24 mouse cellular contexts compared by ENCODE assay signal in the genomic region with DNA sequence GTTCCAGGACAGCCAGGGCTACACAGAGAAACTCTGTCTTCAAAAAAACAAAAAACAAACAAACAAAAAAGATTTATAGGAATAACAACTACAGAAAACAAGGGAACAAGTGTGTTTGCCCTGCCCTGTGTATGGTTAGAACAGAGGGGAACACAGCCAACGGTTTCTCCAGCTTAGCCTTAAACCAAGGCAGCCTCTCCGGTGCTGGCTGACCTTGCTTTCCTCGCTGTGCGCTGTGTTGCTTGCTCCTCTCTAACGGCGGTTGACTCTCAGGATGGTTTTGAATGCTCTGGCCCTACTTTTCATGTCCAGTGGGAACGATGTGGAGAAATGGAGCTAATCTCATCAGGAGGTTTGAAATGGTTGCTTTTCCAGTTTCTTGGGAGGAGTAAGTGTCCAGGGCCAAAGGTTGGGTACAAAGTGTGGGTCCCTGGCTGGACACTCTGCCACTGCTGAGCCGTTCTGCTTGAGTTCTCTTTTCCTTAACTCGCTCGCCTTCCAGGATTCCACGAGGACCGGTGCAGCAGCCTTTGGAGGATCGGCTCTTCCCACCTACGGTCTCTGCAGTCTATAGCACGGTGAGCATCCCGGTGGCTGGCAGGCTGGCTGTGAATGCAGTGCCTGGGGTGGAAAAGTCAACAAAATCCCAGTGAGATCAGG. TPM values are rescaled to one million over a fixed set of nuclear protein-coding genes. Genes with fewer than 3 reads are reported as not detected.
A peak's percentile ranks its signal among the peaks of the same experiment; 100 is the strongest.
DNase-seq lines count a peak whose midpoint lies in the region; ATAC-seq lines count a peak whose summit lies in the region.
"Had no signal": no experiment of that assay in that cellular context is flagged by ENCODE, and none has a peak within 500 bp of the region (broad histone marks: within the 10 kb centered on the region; RNA-seq: fewer than 3 reads in every experiment).

No protein-coding gene starts in this region.

- 0 out of 2 replicates have a peak, but pooled peaks cover 4% of the 10 kb centered on the region for H3K4me1 ChIP-seq in kidney, embryonic 14.5 days (ENCODE audit: control insufficient read depth, insufficient read depth, low read length)
- H3K4me1 ChIP-seq: forebrain, embryonic 10.5 days; hindbrain, embryonic 10.5 days; midbrain, embryonic 10.5 days; stomach, embryonic 15.5 days had no signal

- no peak overlapping the region for H3K9ac ChIP-seq in kidney, embryonic 14.5 days (ENCODE audit: low read depth, low read length)
- H3K9ac ChIP-seq: forebrain, postnatal 0 days; heart, embryonic 12.5 days; liver, embryonic 12.5 days; neural tube, embryonic 15.5 days; stomach, embryonic 15.5 days had no signal

- no peaks in the 10 kb centered on the region for H3K27me3 ChIP-seq in kidney, embryonic 14.5 days (ENCODE audit: control insufficient read depth, insufficient read depth, low read length)
- H3K27me3 ChIP-seq: heart, embryonic 12.5 days; liver, embryonic 12.5 days; neural tube, embryonic 15.5 days; stomach, embryonic 15.5 days had no signal

- no peak for ATAC-seq in kidney, embryonic 14.5 days (ENCODE audit: low FRiP score, low TSS enrichment)
- ATAC-seq: forebrain, postnatal 0 days; hindbrain, embryonic 16.5 days; intestine, embryonic 16.5 days; liver, embryonic 12.5 days had no signal

- DNase-seq in adrenal gland, adult 2 months = peak; percentile 58
- no peak for DNase-seq in adrenal gland, adult 18-20 months (ENCODE audit: low spot score in 2 of 2)
- DNase-seq in kidney, adult 18-20 months = peak; percentile 74
- DNase-seq in kidney, adult 9 months = peak; percentile 91
- DNase-seq in kidney, postnatal 36 days = peak; percentile 75 to 85
- no peak for DNase-seq in gastrocnemius, postnatal 10 days
- DNase-seq in ovary, adult 18-20 months (ENCODE audit: low spot score) = no peak
- DNase-seq: cerebellum, adult 11 months; forebrain, postnatal 0 days; heart, postnatal 10 days; layer of hippocampus, postnatal 36 days; lung, adult 18-20 months; lung, postnatal 10 days; thymus, adult 18-20 months had no signal

- no peak overlapping the region for H3K4me3 ChIP-seq in kidney, embryonic 14.5 days (ENCODE audit: low read length)
- H3K4me3 ChIP-seq: forebrain, embryonic 10.5 days; heart, embryonic 12.5 days; hindbrain, embryonic 10.5 days; liver, embryonic 12.5 days; midbrain, embryonic 10.5 days; neural tube, embryonic 15.5 days; stomach, embryonic 15.5 days had no signal

- H3K27ac ChIP-seq in kidney, embryonic 14.5 days (ENCODE audit: low read depth, low read length) = no peak overlapping the region
- H3K27ac ChIP-seq: forebrain, embryonic 10.5 days; hindbrain, embryonic 10.5 days; liver, embryonic 12.5 days; midbrain, embryonic 10.5 days; neural tube, embryonic 15.5 days; stomach, embryonic 15.5 days had no signal

- 95% methylated on average over 16 of the region's 16 CpGs for WGBS in kidney, embryonic 14.5 days

- H3K4me2 ChIP-seq in kidney, embryonic 14.5 days (replicated peaks; ENCODE audit: low read depth, low read length) = no peak overlapping the region
- H3K4me2 ChIP-seq: heart, embryonic 12.5 days; liver, embryonic 12.5 days; neural tube, embryonic 15.5 days; stomach, embryonic 15.5 days had no signal

- 0 out of 2 replicates have a peak, but pooled peaks cover 3% of the 10 kb centered on the region for H3K9me3 ChIP-seq in kidney, embryonic 14.5 days (ENCODE audit: control insufficient read depth, low read length)
- H3K9me3 ChIP-seq: neural tube, embryonic 15.5 days; stomach, embryonic 15.5 days had no signal

- peaks cover 37% of the 10 kb centered on the region for H3K36me3 ChIP-seq in kidney, embryonic 14.5 days (ENCODE audit: control insufficient read depth, insufficient read depth, low read length)

RNA-seq across cellular contexts. Expression of gene Eif4g3, which starts 52.1 kb away (rescaled TPM):
- 100 to 1,000 TPM in 1 of 2 experiments, 10 to 100 TPM in 1; 69.2 to 133 TPM for total RNA-seq in adrenal gland, adult 2 months (2021)
- 113 and 181 TPM in 2 replicates for polyA plus RNA-seq in adrenal gland, adult 2 months (2012; rRNA removed)
- 100 to 1,000 TPM in 1 of 2 experiments, 10 to 100 TPM in 1; 67.3 to 131 TPM for total RNA-seq in adrenal gland, adult 18-20 months (2021)
- 35.6 and 55.9 TPM in 2 replicates for polyA plus RNA-seq in kidney, embryonic 14.5 days (2014; fragmentation: Nextera tagmentation; extraction: Ambion mirVana)
- total RNA-seq in gastrocnemius, postnatal 10 days (2021) = 100 to 1,000 TPM; 100 to 108 TPM

Comparison
In these comparisons a context has a peak if more than half of its experiments do, and no peak if none do; other contexts are left out.
1. DNase-seq: peak in adrenal gland, adult 2 months (single experiment), kidney, adult 18-20 months (single experiment), kidney, adult 9 months (single experiment) and kidney, postnatal 36 days (2 of 2); none in adrenal gland, adult 18-20 months (0 of 2), gastrocnemius, postnatal 10 days (single experiment) and ovary, adult 18-20 months (single experiment).